Mouse (Mus musculus) MEL (cell line): ENCODE data around the gene Kmt5c. TPM values are rescaled to one million over a fixed set of nuclear protein-coding genes. Genes with fewer than 3 reads are reported as not detected.

Experiments used
- DNase-seq: peaks from one replicate; pipeline ENCODE4 v3.0.0; 2011; ENCODE audit warnings: low read depth, low spot score
- H3K27ac ChIP-seq: 2 replicates; pipeline ENCODE4 v1.5.1; 2012; ENCODE audit warnings: low read depth, mild to moderate bottlenecking, control low read depth, low read length, moderate library complexity; ENCODE audit not compliant: control insufficient read depth
- H3K27me3 ChIP-seq, 2 experiments: fragments of 150-350 bp in 1 of 2; sonication (generic) in 1 of 2; 2 replicates each; pipeline ENCODE4 v1.6.1; 2012; ENCODE audit warnings: low read length in 2 of 2, mild to moderate bottlenecking in 2 of 2, improper control_type of control experiment in 1 of 2, moderate library complexity in 1 of 2; ENCODE audit not compliant: insufficient read depth in 2 of 2, control insufficient read depth in 1 of 2
- H3K36me3 ChIP-seq, 2 experiments: 2 replicates each; pipeline ENCODE4 v1.6.1; 2012 to 2014; ENCODE audit warnings: low read length in 2 of 2, improper control_type of control experiment in 1 of 2, inconsistent platforms in 1 of 2, mild to moderate bottlenecking in 1 of 2; ENCODE audit not compliant: insufficient read depth in 2 of 2, control insufficient read depth in 1 of 2
- H3K4me1 ChIP-seq, 2 experiments: fragments of 150-350 bp in 1 of 2; sonication (generic) in 1 of 2; 2 replicates each; pipeline ENCODE4 v1.6.1; 2012; ENCODE audit warnings: low read length in 2 of 2, improper control_type of control experiment in 1 of 2, mild to moderate bottlenecking in 1 of 2; ENCODE audit not compliant: insufficient read depth in 2 of 2, control insufficient read depth in 1 of 2
- H3K4me3 ChIP-seq, 2 experiments: fragments of 150-350 bp in 1 of 2; sonication (generic) in 1 of 2; 2 replicates each; pipeline ENCODE4 v1.5.1; 2012; ENCODE audit warnings: low read depth in 2 of 2, low read length in 2 of 2, mild to moderate bottlenecking in 2 of 2, moderate library complexity in 2 of 2, control low read depth in 1 of 2, improper control_type of control experiment in 1 of 2; ENCODE audit not compliant: control insufficient read depth in 1 of 2, insufficient read depth in 1 of 2
- H3K79me2 ChIP-seq: 2 replicates; pipeline ENCODE4 v1.6.1; 2012; ENCODE audit warnings: mild to moderate bottlenecking, low read length, moderate library complexity; ENCODE audit not compliant: control insufficient read depth, poor library complexity, insufficient read depth
- H3K9ac ChIP-seq: 2 replicates; pipeline ENCODE4 v1.6.1; 2012; ENCODE audit warnings: low read depth, mild to moderate bottlenecking, control low read depth, low read length, moderate library complexity; ENCODE audit not compliant: control insufficient read depth, poor library complexity, severe bottlenecking
- H3K9me3 ChIP-seq: fragments of 150-350 bp; sonication (generic); replicated peaks from 2 replicates; pipeline ENCODE4 v1.6.1; 2012; ENCODE audit warnings: mild to moderate bottlenecking, low read length, improper control_type of control experiment, moderate library complexity; ENCODE audit not compliant: insufficient read depth
- CHD1 ChIP-seq: IDR thresholded peaks from 2 replicates; pipeline ENCODE4 v1.6.1; 2012; ENCODE audit warnings: low read depth, mild to moderate bottlenecking, inconsistent platforms, low read length, improper control_type of control experiment
- CHD2 ChIP-seq: IDR thresholded peaks from 2 replicates; pipeline ENCODE4 v1.6.1; 2011; ENCODE audit warnings: low read length, improper control_type of control experiment
- ELF1 ChIP-seq: IDR thresholded peaks from 2 replicates; pipeline ENCODE4 v1.6.1; 2014; ENCODE audit warnings: low read depth, mild to moderate bottlenecking, inconsistent platforms, low read length, improper control_type of control experiment, moderate library complexity
- EP300 ChIP-seq, 2 experiments: IDR thresholded peaks; 2 replicates each; pipeline ENCODE4 v1.6.1; 2011; ENCODE audit warnings: improper control_type of control experiment in 2 of 2, low read length in 2 of 2, low read depth in 1 of 2, mild to moderate bottlenecking in 1 of 2
- ETS1 ChIP-seq: IDR thresholded peaks from 2 replicates; pipeline ENCODE4 v1.6.1; 2012; ENCODE audit warnings: low read depth, mild to moderate bottlenecking, inconsistent platforms, low read length, improper control_type of control experiment, moderate library complexity
- GABPA ChIP-seq: IDR thresholded peaks from 2 replicates; pipeline ENCODE4 v1.6.1; 2012; ENCODE audit warnings: low read depth, mild to moderate bottlenecking, inconsistent platforms, low read length, improper control_type of control experiment, moderate library complexity
- GATA1 ChIP-seq: IDR thresholded peaks from 2 replicates; pipeline ENCODE4 v1.6.1; 2011; ENCODE audit warnings: low read depth, low read length, improper control_type of control experiment
- HCFC1 ChIP-seq: IDR thresholded peaks from 2 replicates; pipeline ENCODE4 v1.6.1; 2012; ENCODE audit warnings: low read depth, mild to moderate bottlenecking, inconsistent platforms, low read length, improper control_type of control experiment, moderate library complexity
- KAT2A ChIP-seq: conservative IDR thresholded peaks from 2 replicates; pipeline ENCODE4 v1.6.1; 2012; ENCODE audit warnings: low read depth, low read length, improper control_type of control experiment, inconsistent platforms
- MAZ ChIP-seq: IDR thresholded peaks from 2 replicates; pipeline ENCODE4 v1.6.1; 2012; ENCODE audit warnings: low read depth, mild to moderate bottlenecking, inconsistent platforms, low read length, improper control_type of control experiment
- MXI1 ChIP-seq: IDR thresholded peaks from 2 replicates; pipeline ENCODE4 v1.6.1; 2011; ENCODE audit warnings: mild to moderate bottlenecking, low read depth, low read length, improper control_type of control experiment
- MYB ChIP-seq: IDR thresholded peaks from 2 replicates; pipeline ENCODE4 v1.6.1; 2011; ENCODE audit warnings: mild to moderate bottlenecking, low read depth, low read length, improper control_type of control experiment
- NELFE ChIP-seq: IDR thresholded peaks from 2 replicates; pipeline ENCODE4 v1.6.1; 2011; ENCODE audit warnings: low read depth, low read length, improper control_type of control experiment
- NRF1 ChIP-seq: IDR thresholded peaks from 2 replicates; pipeline ENCODE4 v1.6.1; 2014; ENCODE audit warnings: low read depth, mild to moderate bottlenecking, inconsistent platforms, low read length, improper control_type of control experiment, moderate library complexity; ENCODE audit not compliant: poor library complexity, insufficient read depth, severe bottlenecking
- POLR2A ChIP-seq, 2 experiments: IDR thresholded peaks; 2 replicates each; pipeline ENCODE4 v1.6.1; 2011 to 2012; ENCODE audit warnings: low read length in 2 of 2, mild to moderate bottlenecking in 2 of 2, control low read depth in 1 of 2, improper control_type of control experiment in 1 of 2, low read depth in 1 of 2, moderate library complexity in 1 of 2; ENCODE audit not compliant: control insufficient read depth in 1 of 2, insufficient read depth in 1 of 2, poor library complexity in 1 of 2
- POLR2AphosphoS2 ChIP-seq: IDR thresholded peaks from 2 replicates; pipeline ENCODE4 v1.6.1; 2011; ENCODE audit warnings: low read length, improper control_type of control experiment
- RAD21 ChIP-seq: IDR thresholded peaks from 2 replicates; pipeline ENCODE4 v1.6.1; 2011; ENCODE audit warnings: mild to moderate bottlenecking, low read depth, low read length, improper control_type of control experiment
- RCOR1 ChIP-seq: IDR thresholded peaks from 2 replicates; pipeline ENCODE4 v1.6.1; 2012; ENCODE audit warnings: low read depth, mild to moderate bottlenecking, inconsistent platforms, low read length, improper control_type of control experiment
- SIN3A ChIP-seq: IDR thresholded peaks from 2 replicates; pipeline ENCODE4 v1.6.1; 2012; ENCODE audit warnings: low read length, improper control_type of control experiment, inconsistent platforms
- SMC3 ChIP-seq: IDR thresholded peaks from 2 replicates; pipeline ENCODE4 v1.6.1; 2011; ENCODE audit warnings: low read depth, low read length, improper control_type of control experiment
- TBP ChIP-seq: IDR thresholded peaks from 2 replicates; pipeline ENCODE4 v1.8.0; 2011; ENCODE audit warnings: low read depth, low read length, improper control_type of control experiment
- UBTF ChIP-seq: IDR thresholded peaks from 2 replicates; pipeline ENCODE4 v1.6.1; 2012; ENCODE audit warnings: low read depth, mild to moderate bottlenecking, inconsistent platforms, low read length, improper control_type of control experiment, moderate library complexity, borderline replicate concordance; ENCODE audit not compliant: insufficient read depth
- USF1 ChIP-seq: IDR thresholded peaks from 2 replicates; pipeline ENCODE4 v1.6.1; 2014; ENCODE audit warnings: low read depth, mild to moderate bottlenecking, inconsistent platforms, low read length, improper control_type of control experiment, moderate library complexity
- USF2 ChIP-seq, 2 experiments: IDR thresholded peaks; 2 replicates each; pipeline ENCODE4 v1.6.1; 2011 to 2012; ENCODE audit warnings: improper control_type of control experiment in 2 of 2, low read length in 2 of 2, borderline replicate concordance in 1 of 2, inconsistent platforms in 1 of 2, low read depth in 1 of 2, mild to moderate bottlenecking in 1 of 2; ENCODE audit not compliant: insufficient read depth in 1 of 2
- ZKSCAN1 ChIP-seq: IDR thresholded peaks from 2 replicates; pipeline ENCODE4 v1.6.1; 2012; ENCODE audit warnings: low read depth, mild to moderate bottlenecking, inconsistent platforms, low read length, improper control_type of control experiment, moderate library complexity
- polyA plus RNA-seq, 2 experiments: library from polyadenylated mRNA; stranded (reverse) in 1 of 2; unstranded in 1 of 2; fragments of >175 nt in 1 of 2; fragments of >200 nt in 1 of 2; gene quantifications; 2 replicates each; pipeline versions ENCODE4 v1.2.1 to v1.2.4; 2012; ENCODE audit warnings: low replicate concordance in 2 of 2, low read depth in 1 of 2; ENCODE audit not compliant: insufficient read length in 2 of 2, insufficient read depth in 1 of 2, missing spikeins in 1 of 2
- total RNA-seq: library from RNA; depleted of rRNA; stranded (reverse); fragments of 300-350 nt; gene quantifications from 2 replicates; pipeline ENCODE4 v1.2.3, GENCODE M21; 2012; rRNA removed

Gene Kmt5c
- total RNA-seq (21.0 and 21.8 TPM in 2 replicates), polyA plus RNA-seq (10 to 100 TPM in 1 of 2 experiments, not detected in 1; 60.2 TPM)

GRCm38 (mm10) chr7:4739544-4740275, at the start of gene Kmt5c:
Gene Kmt5c (plus strand): TSS chr7:4740115.
- DNase-seq, result peak; percentile 99
- peaks cover 2 to 10% of the 10 kb centered on the region in 2 experiments for H3K4me1 ChIP-seq
- TF ChIP-seq KAT2A, result 0 out of 2 replicates have a peak, but pooled peaks have one; percentile 45
- peak; percentile 70 for TF ChIP-seq HCFC1
- TF ChIP-seq SIN3A, result peak; percentile 64
- TF ChIP-seq POLR2AphosphoS2, result peak; percentile 57; the same call in 1 of the 2 replicates
- no peak for TF ChIP-seq USF1
- peak; percentile 80 for TF ChIP-seq MXI1
- TF ChIP-seq NELFE, result peak; percentile 73; the same call in 1 of the 2 replicates
- no peak for TF ChIP-seq RCOR1
- peak; percentile 58 for TF ChIP-seq ELF1
- TF ChIP-seq RAD21, result no peak
- peak in 1 of 2 experiments; percentile 73; a peak in 2 of 4 replicates for TF ChIP-seq POLR2A (IDR thresholded peaks at IDR 0.05; ENCODE audit: control insufficient read depth in 1 of 2, insufficient read depth in 1 of 2, low read depth in 1 of 2, low read length in 2 of 2, poor library complexity in 1 of 2)
- TF ChIP-seq NRF1, result peak; percentile 18; the same call in 1 of the 2 replicates
- peak; percentile 95 for TF ChIP-seq TBP
- no peak for TF ChIP-seq MYB
- peak; percentile 90 for TF ChIP-seq CHD2

DNA sequence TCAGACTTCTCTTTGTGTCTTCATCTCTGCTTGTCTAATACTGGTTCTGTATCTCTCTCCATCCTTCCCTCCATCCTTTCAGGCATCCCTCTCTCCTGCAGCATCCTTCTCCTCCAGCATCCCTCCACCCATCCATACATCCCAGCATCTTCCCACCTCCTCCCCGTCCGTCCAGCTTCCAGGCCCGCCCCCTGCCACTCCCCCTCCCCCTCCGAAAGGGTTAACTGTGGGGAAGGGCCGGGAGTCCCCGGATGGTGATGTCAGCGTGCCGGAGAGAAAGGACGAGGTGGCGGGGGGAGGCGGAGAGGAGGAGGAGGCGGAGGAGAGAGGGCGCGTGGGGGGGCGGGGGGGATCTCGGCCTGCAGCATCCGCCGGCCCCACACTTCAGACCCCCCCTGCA, 49.5 kb upstream of the Kmt5c start, which contains the start of gene Brsk1:
Gene Brsk1 (plus strand): TSS at position 218 of the 400 bp plus-strand sequence.
- Histone ChIP-seq H3K36me3 (no peaks in the 10 kb centered on the region), H3K27ac (no peak within 1 kb of the TSS), H3K9ac (no peak within 1 kb of the TSS), H3K27me3 (no peaks in the 10 kb centered on the region)
- TF ChIP-seq ETS1, result no peak
- no peak for TF ChIP-seq GABPA
- TF ChIP-seq ELF1, result no peak
- TF ChIP-seq UBTF, result no peak
- no peak for TF ChIP-seq ZKSCAN1
- no peak for TF ChIP-seq GATA1
- TF ChIP-seq EP300 (IDR thresholded peaks at IDR 0.05; ENCODE audit: low read depth in 1 of 2, low read length in 2 of 2), result no peak
- TF ChIP-seq MAZ, result no peak
- TF ChIP-seq CHD1, result no peak
- no peak for TF ChIP-seq MXI1
- no peak for TF ChIP-seq CHD2
- no peak for TF ChIP-seq USF2 (IDR thresholded peaks at IDR 0.05; ENCODE audit: borderline replicate concordance in 1 of 2, insufficient read depth in 1 of 2, low read depth in 1 of 2, low read length in 2 of 2)
- TF ChIP-seq USF1, result no peak
- TF ChIP-seq RCOR1, result no peak
- TF ChIP-seq SMC3, result no peak
- TF ChIP-seq, all 39 proteins: peak for 0
- Histone ChIP-seq H3K4me1 (no peaks in the 10 kb centered on the region), H3K9me3 (no peaks in the 10 kb centered on the region), H3K4me3 (no peak within 1 kb of the TSS), H3K79me2 (no peaks in the 10 kb centered on the region)
- DNase-seq, result no peak

More at GRCm38 (mm10) chr7:4739544-4740275, at the start of gene Kmt5c:
- H3K27me3 ChIP-seq, result no peaks in the 10 kb centered on the region
- H3K79me2 ChIP-seq, result no peaks in the 10 kb centered on the region; the same call in 1 of the 2 replicates
- H3K27ac ChIP-seq, result peak within 1 kb of the TSS; percentile 61
- peaks cover 0 to 4% of the 10 kb centered on the region in 2 experiments; a peak in 2 of 4 replicates for H3K36me3 ChIP-seq
- H3K4me3 ChIP-seq, result peak within 1 kb of the TSS; percentile 58 to 74
- H3K9me3 ChIP-seq, result no peaks in the 10 kb centered on the region
- H3K9ac ChIP-seq, result peak within 1 kb of the TSS; percentile 82
